Mouse (Mus musculus) forebrain, embryonic 15.5 days (tissue): ENCODE data around the gene Glipr2. TPM values are rescaled to one million over a fixed set of nuclear protein-coding genes. Genes with fewer than 3 reads are reported as not detected.

Experiments used
- ATAC-seq: fragments of 200-750 bp; cut with Nextera tagmentation; replicated peaks from 2 replicates; pipeline ENCODE4 v1.8.0; 2017; ENCODE audit warnings: mild to moderate bottlenecking, moderate TSS enrichment, moderate library complexity
- H3K27ac ChIP-seq: fragments of 300-500 bp; sonication (generic); replicated peaks from 2 replicates; pipeline ENCODE4 v1.5.1; 2015; ENCODE audit warnings: mild to moderate bottlenecking, inconsistent platforms
- H3K27me3 ChIP-seq: fragments of 300-500 bp; sonication (generic); 2 replicates; pipeline ENCODE4 v1.6.1; 2015; ENCODE audit warnings: inconsistent platforms
- H3K36me3 ChIP-seq: fragments of 300-500 bp; sonication (generic); 2 replicates; pipeline ENCODE4 v1.6.1; 2015; ENCODE audit warnings: mild to moderate bottlenecking, inconsistent platforms
- H3K4me1 ChIP-seq: fragments of 300-500 bp; sonication (generic); 2 replicates; pipeline ENCODE4 v1.6.1; 2015; ENCODE audit warnings: inconsistent platforms
- H3K4me2 ChIP-seq: fragments of 300-500 bp; sonication (generic); replicated peaks from 2 replicates; pipeline ENCODE4 v1.6.1; 2015; ENCODE audit warnings: mild to moderate bottlenecking, inconsistent platforms
- H3K4me3 ChIP-seq: fragments of 300-500 bp; sonication (generic); 2 replicates; pipeline ENCODE4 v1.5.1; 2015; ENCODE audit warnings: mild to moderate bottlenecking, inconsistent platforms
- H3K9ac ChIP-seq: fragments of 300-500 bp; sonication (generic); replicated peaks from 2 replicates; pipeline ENCODE4 v1.6.1; 2015; ENCODE audit warnings: mild to moderate bottlenecking, inconsistent platforms
- H3K9me3 ChIP-seq: fragments of 300-500 bp; sonication (generic); 2 replicates; pipeline ENCODE4 v1.6.1; 2016; ENCODE audit warnings: inconsistent platforms
- WGBS: fragments of 180-500 bp; shearing (Covaris S2); methylation state at CpG from one replicate; pipeline ENCODE4 v1.1.7; 2015; ENCODE audit warnings: mixed read lengths; 5-methylcytosine and 5-hydroxymethylcytosine counted together
- polyA plus RNA-seq: library from polyadenylated mRNA; unstranded; fragments of >200 nt; fragmentation: Nextera tagmentation; extraction: Ambion mirVana; gene quantifications from 2 replicates; pipeline ENCODE4 v1.2.1, GENCODE M21; 2015

Gene Glipr2
- polyA plus RNA-seq, 1 experiment from 2014 or later, result 30.0 TPM

DNA sequence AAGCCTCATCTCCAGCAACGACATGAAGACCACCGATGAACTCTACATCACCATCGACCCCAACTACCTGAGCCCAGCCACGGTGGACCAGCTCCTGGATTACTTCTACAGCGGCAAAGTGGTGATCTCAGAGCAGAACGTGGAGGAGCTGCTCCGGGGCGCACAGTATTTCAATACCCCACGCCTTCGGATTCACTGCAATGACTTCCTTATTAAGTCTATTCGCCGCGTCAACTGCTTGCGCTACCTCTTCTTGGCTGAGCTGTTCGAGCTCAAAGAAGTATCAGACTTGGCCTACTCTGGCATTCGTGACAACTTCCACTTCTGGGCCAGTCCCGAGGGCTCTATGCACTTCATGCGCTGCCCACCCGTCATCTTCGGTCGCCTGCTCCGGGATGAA, 26.6 kb downstream of the Glipr2 start:
- no peak overlapping the region for H3K4me2 ChIP-seq
- no peak overlapping the region for H3K9ac ChIP-seq
- no peaks in the 10 kb centered on the region for H3K27me3 ChIP-seq
- no peaks in the 10 kb centered on the region for H3K36me3 ChIP-seq
- ATAC-seq, result no peak
- no peaks in the 10 kb centered on the region for H3K9me3 ChIP-seq
- WGBS, result 88% methylated on average over 22 of the region's 22 CpGs
- H3K27ac ChIP-seq, result no peak overlapping the region
- peaks cover 22% of the 10 kb centered on the region for H3K4me1 ChIP-seq
- H3K4me3 ChIP-seq, result no peak overlapping the region

DNA sequence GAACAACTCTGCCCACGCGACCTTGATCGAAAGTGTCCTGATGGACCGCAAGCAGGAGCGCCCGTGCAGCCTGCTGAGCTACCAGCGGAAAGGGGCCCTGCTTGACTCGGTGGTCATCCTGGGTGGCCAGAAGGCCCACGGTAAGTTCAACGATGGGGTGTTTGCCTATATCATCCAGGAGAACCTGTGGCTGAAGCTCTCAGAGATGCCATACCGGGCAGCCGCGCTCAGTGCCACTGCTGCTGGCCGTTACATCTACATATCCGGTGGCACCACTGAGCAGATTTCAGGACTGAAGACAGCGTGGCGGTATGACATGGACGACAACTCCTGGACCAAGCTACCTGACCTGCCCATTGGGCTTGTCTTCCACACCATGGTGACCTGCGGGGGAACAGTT, 27.1 kb downstream of the Glipr2 start:
- Histone ChIP-seq H3K4me2 (no peak overlapping the region), H3K4me1 (peaks cover 17% of the 10 kb centered on the region), H3K9me3 (no peaks in the 10 kb centered on the region), H3K27me3 (no peaks in the 10 kb centered on the region), H3K27ac (no peak overlapping the region), H3K36me3 (no peaks in the 10 kb centered on the region), H3K4me3 (no peak overlapping the region), H3K9ac (no peak overlapping the region)
- 93% methylated on average over 19 of the region's 19 CpGs for WGBS
- ATAC-seq, result no peak

DNA sequence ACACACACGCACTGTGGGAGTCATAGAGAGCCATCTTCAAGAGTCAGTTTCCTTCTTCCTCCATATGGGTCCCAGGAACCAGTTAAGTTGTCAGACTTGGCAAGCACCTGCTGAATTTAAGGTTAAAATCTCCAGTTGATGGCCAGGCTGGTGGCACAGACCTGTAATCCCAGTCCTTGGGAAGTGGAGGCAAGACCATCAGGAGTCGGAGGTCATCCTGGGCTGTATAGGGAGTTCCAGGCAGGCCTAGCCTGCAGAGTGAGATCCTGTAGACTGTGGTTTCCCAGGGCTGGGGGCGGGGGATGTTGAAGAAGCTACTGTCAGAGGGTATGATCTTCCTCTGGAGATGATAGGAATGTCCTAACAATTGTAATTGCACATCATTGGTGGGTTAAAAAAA, 31.8 kb downstream of the Glipr2 start:
- Histone ChIP-seq H3K9ac (no peak overlapping the region), H3K4me3 (no peak overlapping the region), H3K27me3 (no peaks in the 10 kb centered on the region), H3K27ac (no peak overlapping the region), H3K4me2 (no peak overlapping the region), H3K36me3 (no peaks in the 10 kb centered on the region), H3K4me1 (no peaks in the 10 kb centered on the region), H3K9me3 (no peaks in the 10 kb centered on the region)
- ATAC-seq, result no peak
- 88% methylated on average over 3 of the region's 3 CpGs for WGBS

DNA sequence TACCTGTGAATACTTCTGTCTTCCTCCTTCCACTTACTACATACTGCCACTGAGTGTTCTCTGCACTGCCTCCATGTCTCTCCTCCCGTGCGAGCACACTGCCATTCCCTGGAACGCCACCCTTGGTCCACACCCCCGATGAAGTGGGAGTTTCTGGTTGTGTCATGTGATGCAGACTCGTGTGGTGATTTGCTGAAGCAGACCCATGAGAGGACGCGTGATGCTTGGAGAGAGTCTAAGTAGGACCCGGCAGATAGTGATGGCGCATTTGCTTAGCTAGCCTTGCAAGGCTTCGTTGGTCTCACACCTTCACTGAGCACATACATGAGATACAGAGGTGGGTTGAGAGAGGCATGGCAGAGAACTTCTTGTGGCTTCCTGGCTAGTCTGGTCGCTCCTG, 35.9 kb downstream of the Glipr2 start:
- Histone ChIP-seq H3K4me3 (no peak overlapping the region), H3K4me2 (no peak overlapping the region), H3K27me3 (no peaks in the 10 kb centered on the region), H3K27ac (no peak overlapping the region), H3K9me3 (no peaks in the 10 kb centered on the region), H3K9ac (no peak overlapping the region), H3K36me3 (no peaks in the 10 kb centered on the region), H3K4me1 (no peaks in the 10 kb centered on the region)
- 93% methylated on average over 11 of the region's 11 CpGs for WGBS
- no peak for ATAC-seq

DNA sequence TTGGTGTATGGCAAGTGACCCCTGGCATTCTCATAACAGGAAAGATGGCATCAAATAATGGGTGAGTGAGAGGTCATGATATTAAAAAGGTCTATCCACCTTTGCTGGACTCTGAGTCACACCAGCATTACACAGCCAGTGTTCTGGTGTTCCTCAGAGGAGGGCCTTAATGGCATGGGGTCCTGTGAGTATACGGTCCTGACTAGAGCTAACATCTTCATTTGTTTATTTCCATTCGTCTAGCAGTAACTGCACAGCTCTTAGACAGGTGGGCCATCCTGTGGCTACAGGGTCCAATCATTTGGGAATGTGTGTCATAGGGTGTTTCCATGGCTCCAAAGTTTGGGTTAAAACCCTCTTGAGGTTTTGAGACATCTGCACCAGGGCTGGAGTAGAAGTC, 37.1 kb downstream of the Glipr2 start:
- Histone ChIP-seq H3K9me3 (no peaks in the 10 kb centered on the region), H3K4me1 (no peaks in the 10 kb centered on the region), H3K27me3 (no peaks in the 10 kb centered on the region), H3K27ac (no peak overlapping the region), H3K36me3 (no peaks in the 10 kb centered on the region), H3K9ac (no peak overlapping the region), H3K4me3 (no peak overlapping the region), H3K4me2 (no peak overlapping the region)
- WGBS, result 85% methylated on average over 2 of the region's 2 CpGs
- no peak for ATAC-seq

DNA sequence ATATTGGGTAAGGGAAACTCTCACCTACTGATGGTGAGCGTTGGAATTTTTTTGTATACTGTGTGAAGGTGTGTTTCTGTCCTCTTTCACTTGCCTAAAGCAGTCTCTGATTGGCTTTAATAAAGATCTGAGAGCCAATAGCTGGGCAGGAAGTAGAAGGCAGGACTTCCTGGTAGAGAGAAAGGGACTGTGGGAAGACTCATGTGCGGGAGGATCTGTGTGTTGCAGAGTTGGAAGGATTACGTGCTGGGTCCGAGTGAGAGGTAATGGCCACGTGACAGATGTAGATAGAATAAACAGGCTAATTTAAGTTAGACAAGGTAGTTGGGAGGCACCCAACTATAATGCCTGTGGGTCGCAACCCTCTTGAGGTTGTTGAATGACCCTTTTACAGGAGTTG, 46.4 kb downstream of the Glipr2 start:
- H3K9ac ChIP-seq, result no peak overlapping the region
- no peaks in the 10 kb centered on the region for H3K4me1 ChIP-seq
- H3K27ac ChIP-seq, result no peak overlapping the region
- H3K9me3 ChIP-seq, result no peaks in the 10 kb centered on the region
- no peak overlapping the region for H3K4me3 ChIP-seq
- H3K4me2 ChIP-seq, result no peak overlapping the region
- H3K27me3 ChIP-seq, result no peaks in the 10 kb centered on the region
- WGBS, result 88% methylated on average over 6 of the region's 6 CpGs
- ATAC-seq, result no peak
- H3K36me3 ChIP-seq, result no peaks in the 10 kb centered on the region

DNA sequence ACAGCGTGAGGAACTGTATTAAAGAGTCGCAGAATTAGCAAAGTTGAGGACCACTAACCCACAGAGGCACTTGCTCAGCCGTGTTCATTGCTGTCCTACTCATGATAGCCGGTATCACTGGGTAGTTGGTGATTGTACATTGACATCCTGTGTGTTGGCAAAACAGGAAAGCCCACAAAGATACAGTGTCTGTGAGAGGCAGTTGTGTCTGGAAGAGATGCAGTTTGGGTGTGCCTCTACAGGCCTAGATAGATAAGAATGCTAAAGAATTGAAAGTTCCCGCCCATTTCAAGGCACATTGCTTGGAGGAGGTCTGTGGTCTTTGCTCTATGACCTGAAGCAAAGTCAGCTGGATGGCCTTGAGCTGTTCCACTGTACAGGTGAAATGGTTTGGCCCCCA, 46.9 kb downstream of the Glipr2 start, which contains the start of gene Clta:
Clta (plus strand) TSS at position 327 of the 400 bp plus-strand sequence.
- Histone ChIP-seq H3K4me3 (no peak within 1 kb of the TSS), H3K9ac (no peak within 1 kb of the TSS), H3K27ac (no peak within 1 kb of the TSS), H3K27me3 (no peaks in the 10 kb centered on the region), H3K36me3 (no peaks in the 10 kb centered on the region), H3K4me2 (no peak within 1 kb of the TSS), H3K9me3 (no peaks in the 10 kb centered on the region), H3K4me1 (no peaks in the 10 kb centered on the region)
- ATAC-seq, result no peak
- 95% methylated on average over 5 of the region's 5 CpGs for WGBS

DNA sequence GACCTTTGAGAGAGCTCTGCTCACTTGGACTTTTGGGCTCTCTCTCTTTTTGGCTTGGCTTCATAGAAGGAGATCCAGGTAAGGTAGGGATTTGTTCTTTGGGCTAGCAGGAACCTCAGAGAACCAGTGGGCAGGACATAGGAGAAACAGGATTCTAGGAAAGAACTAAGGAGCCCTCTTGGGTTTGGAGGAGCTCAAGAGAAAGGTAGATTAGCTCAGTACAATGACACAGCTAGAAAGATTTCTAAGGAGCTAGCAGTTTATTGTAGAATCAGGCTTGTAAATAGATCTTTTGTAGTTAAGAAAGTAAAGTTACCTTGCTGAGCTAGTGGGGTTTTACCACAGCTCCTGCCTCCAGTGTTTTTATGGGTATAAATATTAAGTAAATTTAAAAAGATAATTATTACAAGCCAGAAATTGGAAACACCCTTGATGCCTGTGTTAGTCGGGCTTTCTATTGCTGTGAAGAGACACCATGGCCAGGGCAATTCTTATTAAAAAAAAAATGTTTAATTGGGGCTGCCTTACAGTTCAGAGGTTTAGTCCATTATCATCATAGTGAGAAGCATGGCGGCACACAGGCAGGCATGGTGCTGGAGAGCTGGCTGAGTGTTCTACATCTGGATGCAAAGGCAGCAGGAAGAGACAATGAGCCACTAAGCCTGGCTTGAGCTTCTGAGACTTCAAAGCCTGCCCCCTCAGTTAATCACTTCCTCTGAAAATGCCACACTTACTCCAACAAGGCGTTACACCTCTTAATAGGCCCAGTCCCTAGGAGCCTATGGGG, 47.6 kb downstream of the Glipr2 start:
- ATAC-seq, result no peak
- no peak overlapping the region for H3K27ac ChIP-seq
- no peaks in the 10 kb centered on the region for H3K27me3 ChIP-seq
- H3K36me3 ChIP-seq, result no peaks in the 10 kb centered on the region
- H3K4me2 ChIP-seq, result no peak overlapping the region
- H3K9ac ChIP-seq, result no peak overlapping the region
- WGBS, result 74% methylated on average over 3 of the region's 3 CpGs
- no peaks in the 10 kb centered on the region for H3K4me1 ChIP-seq
- H3K4me3 ChIP-seq, result no peak overlapping the region
- no peaks in the 10 kb centered on the region for H3K9me3 ChIP-seq

DNA sequence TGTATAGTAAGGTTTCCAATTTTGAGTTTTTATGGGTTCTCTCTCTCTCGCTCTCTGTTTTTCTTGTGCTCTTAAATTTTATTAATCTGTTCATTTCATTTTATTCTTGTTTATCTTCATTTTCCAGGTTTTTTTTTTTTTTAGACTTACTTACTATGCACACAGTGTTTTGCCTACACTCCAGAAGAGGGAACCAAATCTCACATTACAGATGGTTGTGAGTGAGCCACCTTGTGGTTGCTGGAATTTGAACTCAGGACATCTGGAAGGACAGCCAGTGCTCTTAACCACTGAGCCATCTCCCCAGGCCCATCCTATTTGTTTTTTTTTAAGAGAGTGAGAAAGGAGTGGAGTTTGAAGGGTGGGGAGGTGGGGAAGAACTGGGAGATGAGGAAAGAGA, 53.0 kb downstream of the Glipr2 start:
- WGBS, result 100% methylated on average over 1 of the region's 1 CpGs

DNA sequence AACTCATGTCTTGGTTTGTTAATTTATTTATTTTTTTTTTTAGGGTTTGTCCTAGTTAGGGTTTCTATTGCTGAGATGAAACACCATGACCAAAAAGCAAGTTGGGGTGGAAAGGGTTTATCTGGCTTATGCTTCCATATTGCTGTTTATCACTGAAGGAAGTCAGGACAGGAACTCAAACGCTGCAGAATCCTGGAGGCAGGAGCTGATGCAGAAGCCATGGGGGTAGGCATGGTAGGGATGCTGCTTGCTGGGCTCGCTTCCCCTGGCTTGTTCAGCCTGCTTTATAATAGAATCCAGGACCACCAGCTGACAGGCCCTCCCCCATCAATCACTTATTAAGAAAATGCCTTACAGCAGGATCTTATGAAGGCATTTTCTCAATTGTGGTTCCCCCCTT, 53.7 kb downstream of the Glipr2 start:
- H3K9me3 ChIP-seq, result no peaks in the 10 kb centered on the region
- 43% methylated on average over 2 of the region's 2 CpGs for WGBS
- no peak for ATAC-seq
- H3K27me3 ChIP-seq, result no peaks in the 10 kb centered on the region
- no peak overlapping the region for H3K4me2 ChIP-seq
- H3K9ac ChIP-seq, result no peak overlapping the region
- H3K27ac ChIP-seq, result no peak overlapping the region
- H3K4me1 ChIP-seq, result peaks cover 27% of the 10 kb centered on the region
- H3K36me3 ChIP-seq, result no peaks in the 10 kb centered on the region
- H3K4me3 ChIP-seq, result no peak overlapping the region

More for the DNA sequence above, 53.0 kb downstream of the Glipr2 start:
- no peak for ATAC-seq
- Histone ChIP-seq H3K4me3 (no peak overlapping the region), H3K9me3 (no peaks in the 10 kb centered on the region), H3K4me1 (peaks cover 25% of the 10 kb centered on the region), H3K27me3 (no peaks in the 10 kb centered on the region), H3K36me3 (no peaks in the 10 kb centered on the region), H3K9ac (no peak overlapping the region), H3K4me2 (no peak overlapping the region), H3K27ac (no peak overlapping the region)

DNA sequence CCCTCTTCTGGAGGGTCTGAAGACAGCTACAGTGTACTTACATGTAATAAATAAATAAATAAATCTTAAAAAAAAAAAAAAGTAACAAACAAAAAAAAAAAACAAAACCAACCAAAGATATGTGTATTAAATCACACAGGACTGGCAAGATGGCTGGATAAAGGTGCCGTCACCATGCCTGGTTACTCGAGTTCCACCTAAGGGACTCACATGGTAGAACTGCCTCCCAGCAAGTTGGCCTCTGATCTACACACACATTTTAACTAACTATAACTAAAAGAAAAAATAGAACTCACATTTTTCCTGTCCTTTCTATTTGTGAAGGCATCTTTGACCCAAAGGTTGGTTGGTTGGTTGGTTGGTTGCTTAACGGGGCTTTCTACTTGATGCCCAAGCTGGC, 54.6 kb downstream of the Glipr2 start:
- peak overlapping the region; percentile 85 for H3K27ac ChIP-seq
- no peaks in the 10 kb centered on the region for H3K36me3 ChIP-seq
- peak overlapping the region; percentile 97 for H3K4me3 ChIP-seq
- H3K9me3 ChIP-seq, result no peaks in the 10 kb centered on the region
- no peak for ATAC-seq
- H3K4me1 ChIP-seq, result peaks cover 30% of the 10 kb centered on the region
- WGBS, result 81% methylated on average over 3 of the region's 3 CpGs
- no peaks in the 10 kb centered on the region for H3K27me3 ChIP-seq
- H3K4me2 ChIP-seq, result peak overlapping the region; percentile 97
- peak overlapping the region; percentile 98 for H3K9ac ChIP-seq

DNA sequence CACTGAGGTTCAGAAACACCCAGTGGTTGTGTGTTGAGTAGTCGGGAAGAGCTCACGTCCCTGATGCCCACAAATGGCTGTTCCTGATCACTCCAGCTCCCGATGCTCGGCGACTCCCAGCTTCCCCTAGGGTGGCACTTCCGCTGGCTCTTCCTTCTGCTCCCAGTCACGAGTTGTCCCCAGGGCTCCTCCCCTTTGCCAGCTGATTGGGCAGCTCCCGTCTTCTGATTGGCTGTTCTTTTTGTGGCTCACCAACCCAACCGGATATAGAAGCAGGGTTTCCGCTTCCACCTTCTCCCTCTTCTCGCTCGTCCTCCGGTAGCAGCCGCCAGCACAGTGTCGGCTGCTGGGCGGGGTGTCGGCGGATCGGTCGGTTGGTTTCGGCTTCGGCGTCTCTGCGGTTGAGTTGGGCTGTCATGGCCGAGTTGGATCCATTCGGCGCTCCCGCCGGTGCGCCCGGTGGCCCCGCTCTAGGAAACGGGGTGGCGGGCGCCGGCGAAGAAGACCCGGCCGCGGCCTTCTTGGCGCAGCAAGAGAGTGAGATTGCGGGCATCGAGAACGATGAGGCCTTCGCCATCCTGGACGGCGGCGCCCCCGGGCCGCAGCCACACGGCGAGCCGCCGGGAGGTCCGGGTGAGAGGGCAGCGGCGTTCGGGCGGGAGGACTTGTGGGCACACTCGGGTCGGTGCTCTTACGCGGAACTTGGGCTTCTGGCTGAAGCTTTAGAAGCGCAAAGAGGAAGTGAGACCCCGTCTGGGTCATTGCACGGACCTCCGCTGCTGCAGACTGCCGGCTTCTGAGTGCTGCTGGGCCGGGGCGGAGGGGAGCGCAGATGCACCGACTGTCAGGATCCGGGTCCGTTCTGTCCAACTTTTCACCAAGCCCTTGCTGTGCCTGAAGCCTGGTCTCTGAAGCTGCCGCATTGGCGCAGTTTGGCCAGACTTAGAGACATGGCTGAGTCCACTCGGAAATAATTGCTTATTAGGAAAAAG, 55.5 kb downstream of the Glipr2 start:
- peak; percentile 99 for ATAC-seq
- H3K4me1 ChIP-seq, result peaks cover 30% of the 10 kb centered on the region
- peak overlapping the region; percentile 85 for H3K27ac ChIP-seq
- no peaks in the 10 kb centered on the region for H3K27me3 ChIP-seq
- no peaks in the 10 kb centered on the region for H3K9me3 ChIP-seq
- H3K4me3 ChIP-seq, result peak overlapping the region; percentile 97
- peak overlapping the region; percentile 98 for H3K9ac ChIP-seq
- WGBS, result under 1% methylated on average over 77 of the region's 77 CpGs
- no peaks in the 10 kb centered on the region for H3K36me3 ChIP-seq
- H3K4me2 ChIP-seq, result peak overlapping the region; percentile 97
